Mouse (Mus musculus): ENCODE measurements around the gene Gm13696. TPM values are rescaled to one million over a fixed set of nuclear protein-coding genes. Genes with fewer than 3 reads are reported as not detected.
A peak's percentile ranks its signal among the peaks of the same experiment; 100 is the strongest.
"Not testable (repeated sequence)": the region's sequence is repeated elsewhere in the genome, so short reads cannot be mapped to it uniquely, and the experiment has no call there.

Gene Gm13696
- polyA plus RNA-seq, 1 experiment from 2014 or later, result not detected

- H3K36me3 ChIP-seq; H3K27me3 ChIP-seq; H3K4me3 ChIP-seq; H3K9ac ChIP-seq; H3K4me1 ChIP-seq (replicated peaks); H3K9me3 ChIP-seq (replicated peaks); ATAC-seq (replicated peaks; ENCODE audit: insufficient number of reproducible peaks, insufficient read depth, low FRiP score, low read depth); H3K27ac ChIP-seq: not testable (repeated sequence)
- WGBS, result 34% methylated on average over 8 of the region's 9 CpGs
- peak overlapping the region; percentile 27; the same call in 1 of the 2 replicates for H3K4me2 ChIP-seq
These were observed 20.8 kb downstream of the Gm13696 start for GRCm38 (mm10) chr2:83993639-83994255.

GRCm38 (mm10) chr2:83994526-83994925, 21.6 kb downstream of the Gm13696 start:
- not testable (repeated sequence) for H3K4me2 ChIP-seq; H3K36me3 ChIP-seq; H3K27me3 ChIP-seq; H3K4me1 ChIP-seq (replicated peaks); H3K9ac ChIP-seq; ATAC-seq (replicated peaks; ENCODE audit: insufficient number of reproducible peaks, insufficient read depth, low FRiP score, low read depth); H3K4me3 ChIP-seq; H3K27ac ChIP-seq; H3K9me3 ChIP-seq (replicated peaks)
- WGBS, result 64% methylated on average over 3 of the region's 3 CpGs

GRCm38 (mm10) chr2:84008913-84009312, 36.0 kb downstream of the Gm13696 start:
- no peaks in the 10 kb centered on the region for H3K4me1 ChIP-seq (replicated peaks)
- H3K27ac ChIP-seq, result no peak overlapping the region
- WGBS, result 27% methylated on average over 1 of the region's 1 CpGs
- no peak overlapping the region for H3K4me2 ChIP-seq
- no peaks in the 10 kb centered on the region for H3K36me3 ChIP-seq
- ATAC-seq (replicated peaks; ENCODE audit: insufficient number of reproducible peaks, insufficient read depth, low FRiP score, low read depth), result no peak
- H3K27me3 ChIP-seq, result no peaks in the 10 kb centered on the region
- no peaks in the 10 kb centered on the region for H3K9me3 ChIP-seq (replicated peaks)
- H3K4me3 ChIP-seq, result no peak overlapping the region
- H3K9ac ChIP-seq, result no peak overlapping the region

- Histone ChIP-seq H3K27ac (no peak overlapping the region), H3K9ac (no peak overlapping the region), H3K4me2 (no peak overlapping the region), H3K9me3 (replicated peaks) (no peaks in the 10 kb centered on the region), H3K36me3 (no peaks in the 10 kb centered on the region), H3K27me3 (no peaks in the 10 kb centered on the region), H3K4me1 (replicated peaks) (no peaks in the 10 kb centered on the region), H3K4me3 (no peak overlapping the region)
- no peak for ATAC-seq (replicated peaks; ENCODE audit: insufficient number of reproducible peaks, insufficient read depth, low FRiP score, low read depth)
- WGBS, result 44% methylated on average over 3 of the region's 3 CpGs
These were observed 36.9 kb downstream of the Gm13696 start for GRCm38 (mm10) chr2:84009818-84010217.

GRCm38 (mm10) chr2:84014572-84014971, 41.6 kb downstream of the Gm13696 start:
- Histone ChIP-seq H3K4me1 (replicated peaks) (peaks cover 10% of the 10 kb centered on the region), H3K27ac (no peak overlapping the region), H3K4me2 (no peak overlapping the region), H3K4me3 (no peak overlapping the region), H3K36me3 (no peaks in the 10 kb centered on the region), H3K9me3 (replicated peaks) (no peaks in the 10 kb centered on the region), H3K27me3 (no peaks in the 10 kb centered on the region), H3K9ac (no peak overlapping the region)
- 65% methylated on average over 6 of the region's 6 CpGs for WGBS
- no peak for ATAC-seq (replicated peaks; ENCODE audit: insufficient number of reproducible peaks, insufficient read depth, low FRiP score, low read depth)

- not testable (repeated sequence) for H3K9me3 ChIP-seq (replicated peaks); H3K27ac ChIP-seq; H3K9ac ChIP-seq; ATAC-seq (replicated peaks; ENCODE audit: insufficient number of reproducible peaks, insufficient read depth, low FRiP score, low read depth); H3K36me3 ChIP-seq; H3K4me3 ChIP-seq; H3K4me2 ChIP-seq; H3K27me3 ChIP-seq
- H3K4me1 ChIP-seq (replicated peaks), result peaks cover 12% of the 10 kb centered on the region
- WGBS, result 70% methylated on average over 5 of the region's 5 CpGs
These were observed 43.4 kb downstream of the Gm13696 start for GRCm38 (mm10) chr2:84016291-84016690.

GRCm38 (mm10) chr2:84018330-84018729, 45.4 kb downstream of the Gm13696 start:
- Histone ChIP-seq H3K4me3 (no peak overlapping the region), H3K27ac (0 out of 2 replicates have a peak overlapping the region, but pooled peaks have one; percentile 32), H3K4me1 (replicated peaks) (peaks cover 12% of the 10 kb centered on the region), H3K4me2 (no peak overlapping the region), H3K9ac (no peak overlapping the region), H3K36me3 (no peaks in the 10 kb centered on the region), H3K27me3 (no peaks in the 10 kb centered on the region), H3K9me3 (replicated peaks) (no peaks in the 10 kb centered on the region)
- WGBS, result 9% methylated on average over 3 of the region's 3 CpGs
- ATAC-seq (replicated peaks; ENCODE audit: insufficient number of reproducible peaks, insufficient read depth, low FRiP score, low read depth), result peak; percentile 43; the same call in 1 of the 2 replicates

- no peak overlapping the region for H3K27ac ChIP-seq
- 66% methylated on average over 8 of the region's 8 CpGs for WGBS
- H3K36me3 ChIP-seq, result no peaks in the 10 kb centered on the region
- peak; percentile 53; the same call in 1 of the 2 replicates for ATAC-seq (replicated peaks; ENCODE audit: insufficient number of reproducible peaks, insufficient read depth, low FRiP score, low read depth)
- no peaks in the 10 kb centered on the region for H3K9me3 ChIP-seq (replicated peaks)
- H3K9ac ChIP-seq, result no peak overlapping the region
- H3K4me1 ChIP-seq (replicated peaks), result peaks cover 12% of the 10 kb centered on the region
- H3K4me3 ChIP-seq, result no peak overlapping the region
- no peak overlapping the region for H3K4me2 ChIP-seq
- no peaks in the 10 kb centered on the region for H3K27me3 ChIP-seq
These were observed 46.8 kb downstream of the Gm13696 start for GRCm38 (mm10) chr2:84019519-84020305.

- Histone ChIP-seq H3K4me2 (no peak overlapping the region), H3K27me3 (no peaks in the 10 kb centered on the region), H3K9me3 (replicated peaks) (no peaks in the 10 kb centered on the region), H3K27ac (no peak overlapping the region), H3K4me3 (no peak overlapping the region), H3K36me3 (no peaks in the 10 kb centered on the region), H3K4me1 (replicated peaks) (peaks cover 12% of the 10 kb centered on the region), H3K9ac (no peak overlapping the region)
- 70% methylated on average over 2 of the region's 2 CpGs for WGBS
- ATAC-seq (replicated peaks; ENCODE audit: insufficient number of reproducible peaks, insufficient read depth, low FRiP score, low read depth), result no peak
These were observed 49.0 kb downstream of the Gm13696 start for GRCm38 (mm10) chr2:84021930-84022329.

GRCm38 (mm10) chr2:84022905-84023304, 50.0 kb downstream of the Gm13696 start:
- H3K9me3 ChIP-seq (replicated peaks), result no peaks in the 10 kb centered on the region
- H3K4me2 ChIP-seq, result no peak overlapping the region
- WGBS, result 86% methylated on average over 2 of the region's 2 CpGs
- peaks cover 10% of the 10 kb centered on the region for H3K4me1 ChIP-seq (replicated peaks)
- H3K27me3 ChIP-seq, result no peaks in the 10 kb centered on the region
- H3K27ac ChIP-seq, result no peak overlapping the region
- no peak overlapping the region for H3K9ac ChIP-seq
- H3K36me3 ChIP-seq, result no peaks in the 10 kb centered on the region
- H3K4me3 ChIP-seq, result no peak overlapping the region
- ATAC-seq (replicated peaks; ENCODE audit: insufficient number of reproducible peaks, insufficient read depth, low FRiP score, low read depth), result no peak

GRCm38 (mm10) chr2:84023319-84023718, 50.4 kb downstream of the Gm13696 start:
- peaks cover 6% of the 10 kb centered on the region for H3K4me1 ChIP-seq (replicated peaks)
- H3K4me3 ChIP-seq, result no peak overlapping the region
- 80% methylated on average over 2 of the region's 2 CpGs for WGBS
- H3K9ac ChIP-seq, result no peak overlapping the region
- H3K36me3 ChIP-seq, result no peaks in the 10 kb centered on the region
- no peaks in the 10 kb centered on the region for H3K27me3 ChIP-seq
- no peak overlapping the region for H3K27ac ChIP-seq
- H3K9me3 ChIP-seq (replicated peaks), result no peaks in the 10 kb centered on the region
- ATAC-seq (replicated peaks; ENCODE audit: insufficient number of reproducible peaks, insufficient read depth, low FRiP score, low read depth), result no peak
- H3K4me2 ChIP-seq, result no peak overlapping the region

Data from heart, embryonic 15.5 days (tissue).